Mouse (Mus musculus): ENCODE measurements around the gene Smim20. TPM values are rescaled to one million over a fixed set of nuclear protein-coding genes. Genes with fewer than 3 reads are reported as not detected.

Smim20 gene
- total and polyA plus RNA-seq, 3 experiments, result 50.0 to 68.7 (median 53.3) TPM

DNA sequence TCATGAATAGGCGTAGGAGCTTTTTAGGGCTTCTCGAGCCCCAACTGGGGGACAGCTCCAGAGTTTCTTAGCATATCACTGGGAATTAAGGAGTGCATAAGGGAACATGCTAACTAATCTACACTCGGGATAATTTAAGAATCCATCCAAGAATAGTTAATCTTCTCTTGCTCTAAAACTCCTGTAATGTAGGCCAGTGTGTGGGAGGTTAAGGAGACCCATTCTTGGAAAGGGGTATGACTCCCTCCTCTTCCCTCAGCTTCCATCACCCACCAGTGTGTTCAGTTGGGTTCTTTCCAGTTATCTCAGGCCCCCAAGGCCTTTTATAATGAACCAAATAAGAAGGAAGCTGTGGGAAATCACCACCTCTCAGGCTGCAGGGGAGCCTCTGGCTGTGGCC lies 40.0 kb downstream of the Smim20 start:
- DNase-seq, result no peak

DNA sequence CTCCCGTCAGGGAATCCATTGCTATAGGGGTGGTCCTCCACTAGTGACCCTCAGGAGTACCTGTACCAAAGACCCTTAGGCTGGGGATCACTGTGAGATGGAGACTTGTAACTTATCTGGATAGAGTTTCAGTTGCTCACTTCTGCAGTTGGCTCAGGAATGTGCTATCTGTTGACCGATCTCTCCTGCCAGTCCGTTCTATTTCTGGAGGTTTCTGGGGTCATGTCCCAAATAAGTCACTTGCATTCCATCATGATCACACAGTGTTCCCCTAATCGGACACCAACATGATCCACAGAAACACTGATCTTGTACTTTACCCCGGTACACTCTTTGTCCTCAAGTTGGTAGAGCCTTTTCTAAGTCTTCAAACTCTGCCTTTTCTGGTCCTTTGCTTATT lies 40.6 kb downstream of the Smim20 start:
- no peak for DNase-seq

DNA sequence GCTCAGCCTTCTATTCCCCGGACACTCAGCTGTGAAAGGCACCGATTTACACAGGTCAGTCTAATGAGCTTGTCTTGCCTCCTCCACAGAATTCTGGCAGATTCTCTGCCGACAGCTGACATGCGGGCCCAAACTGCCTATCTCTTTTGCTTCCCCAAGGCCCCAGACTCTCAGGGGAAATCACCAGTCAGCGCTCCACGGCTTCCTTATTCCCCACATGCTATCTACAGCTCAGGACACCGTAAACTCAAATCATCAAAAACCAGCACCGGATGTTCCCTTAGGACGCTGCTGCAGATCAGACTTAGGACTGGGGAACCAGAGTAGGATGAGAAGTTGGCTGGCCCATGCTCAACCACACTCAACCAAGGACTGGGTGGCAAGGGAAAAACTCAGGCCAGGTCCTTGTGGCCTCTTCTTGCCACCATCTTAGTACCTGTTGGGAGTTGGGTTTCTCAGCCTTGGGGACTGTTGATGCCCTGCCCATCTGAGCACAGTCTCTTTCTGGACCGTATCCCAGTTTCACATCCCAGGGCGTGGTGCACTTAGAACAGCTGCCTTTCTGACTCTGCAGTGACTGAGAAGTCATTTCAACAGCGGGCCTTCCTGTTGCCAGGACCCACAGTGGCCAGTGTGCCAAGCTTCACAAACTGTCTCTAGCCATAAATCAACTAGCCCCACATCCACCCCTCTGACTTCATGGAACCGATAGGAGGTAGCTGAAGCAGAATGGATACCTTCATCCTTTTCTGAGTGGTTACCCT lies 47.7 kb downstream of the Smim20 start:
- DNase-seq, result no peak

DNA sequence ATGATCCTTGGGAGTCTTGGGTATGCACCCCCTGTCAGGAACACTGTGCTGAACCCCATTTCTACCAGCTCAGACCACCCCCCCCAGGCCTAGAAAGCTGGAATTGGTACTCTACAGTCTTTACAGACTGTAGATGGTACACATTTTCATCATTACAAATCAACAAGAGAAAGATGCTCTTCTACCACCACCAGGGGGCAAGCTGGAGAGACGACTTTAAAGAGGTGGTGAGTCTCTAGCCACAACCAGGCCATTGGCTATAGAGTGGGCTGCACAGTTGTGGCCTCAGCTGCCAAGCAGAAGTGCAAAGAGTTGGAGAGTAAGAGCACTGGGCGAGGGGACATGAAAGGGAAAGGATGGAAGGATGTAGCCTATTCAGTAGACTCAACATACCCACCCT lies 48.9 kb downstream of the Smim20 start:
- DNase-seq, result no peak

DNA sequence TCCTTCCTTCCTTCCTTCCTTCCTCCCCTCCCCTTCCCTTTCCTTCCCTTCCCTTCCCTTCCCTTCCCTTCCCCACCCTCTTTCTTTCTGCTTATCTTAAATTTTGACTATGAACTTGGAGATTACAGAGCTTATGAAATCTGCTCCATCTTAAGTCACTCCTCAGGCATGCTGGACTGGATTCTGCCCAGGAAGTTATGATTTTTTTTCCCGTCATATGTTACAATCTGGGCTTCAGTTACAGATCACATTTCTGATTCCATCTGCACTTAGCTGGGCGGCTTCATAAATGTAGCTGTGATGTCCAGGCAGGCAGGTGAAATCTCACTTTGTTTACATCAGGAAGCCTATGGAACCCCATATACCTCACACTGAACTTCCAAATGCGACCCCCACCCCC lies 50.5 kb downstream of the Smim20 start:
- DNase-seq, result no peak

DNA sequence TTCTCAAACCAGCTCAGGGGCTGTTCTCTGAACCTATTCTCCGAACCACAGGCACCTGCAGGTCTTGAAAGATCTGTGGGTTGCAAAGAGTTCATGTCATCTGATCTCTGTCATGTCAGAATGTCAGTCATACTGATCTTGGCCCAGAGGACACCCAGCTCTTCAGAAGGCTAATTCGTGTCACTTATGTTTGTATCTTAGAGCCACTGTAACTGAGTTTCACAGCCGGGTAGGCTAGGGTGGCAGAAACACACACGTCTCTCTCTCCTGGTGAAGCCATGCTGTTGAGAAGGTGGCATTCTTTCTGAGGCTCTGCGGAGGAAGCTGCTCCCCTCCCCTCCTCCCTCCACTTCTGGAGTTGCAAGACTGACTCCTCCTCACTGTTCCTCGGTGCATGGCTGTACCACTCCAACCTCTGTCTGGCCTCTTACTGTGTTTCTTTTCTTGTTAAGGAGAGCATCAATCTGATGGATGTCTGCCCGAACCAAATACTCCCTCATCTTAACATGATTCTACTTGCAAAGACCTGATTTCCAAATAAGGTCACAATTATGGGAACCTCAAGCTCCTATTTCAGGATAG lies 51.1 kb downstream of the Smim20 start:
- DNase-seq, result no peak

DNA sequence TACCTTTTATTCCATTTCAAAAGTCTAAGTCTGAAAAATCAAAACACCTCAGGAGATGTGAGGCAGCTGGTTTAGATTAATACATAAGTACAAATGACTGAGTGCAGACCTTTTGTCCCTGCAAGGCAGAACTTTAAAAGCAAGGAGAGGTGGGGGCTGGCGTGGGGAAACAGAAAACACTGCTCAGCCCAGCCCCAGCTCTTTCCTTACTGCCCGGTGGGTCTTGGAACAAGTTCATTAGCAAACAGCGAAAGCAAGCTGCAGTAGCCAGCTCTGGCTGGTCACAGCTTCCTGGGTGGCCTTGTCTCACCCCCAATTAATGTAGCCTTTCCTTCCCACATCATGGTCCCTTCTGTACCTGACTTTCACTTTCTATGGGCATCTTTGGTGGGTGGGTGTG lies 53.4 kb downstream of the Smim20 start:
- DNase-seq, result no peak

DNA sequence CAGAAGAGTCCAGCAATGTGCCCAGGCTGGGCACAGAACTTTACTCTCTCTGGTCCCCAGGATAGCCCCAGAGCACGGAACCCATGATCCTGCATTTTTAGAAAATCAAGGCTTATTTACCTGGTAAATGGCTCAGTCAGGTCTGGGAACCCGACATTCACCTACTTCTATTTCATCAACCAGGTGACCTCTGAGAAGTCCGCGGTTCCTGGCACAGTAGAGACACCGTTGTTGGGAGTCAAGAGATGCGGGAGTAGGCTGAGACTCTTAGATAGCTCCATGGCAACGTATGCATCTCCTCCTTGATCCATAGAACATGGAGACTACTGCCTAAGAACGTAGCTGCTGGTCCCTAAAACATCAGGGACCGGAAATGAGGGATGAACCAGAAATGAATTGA lies 55.0 kb downstream of the Smim20 start:
- no peak for DNase-seq

DNA sequence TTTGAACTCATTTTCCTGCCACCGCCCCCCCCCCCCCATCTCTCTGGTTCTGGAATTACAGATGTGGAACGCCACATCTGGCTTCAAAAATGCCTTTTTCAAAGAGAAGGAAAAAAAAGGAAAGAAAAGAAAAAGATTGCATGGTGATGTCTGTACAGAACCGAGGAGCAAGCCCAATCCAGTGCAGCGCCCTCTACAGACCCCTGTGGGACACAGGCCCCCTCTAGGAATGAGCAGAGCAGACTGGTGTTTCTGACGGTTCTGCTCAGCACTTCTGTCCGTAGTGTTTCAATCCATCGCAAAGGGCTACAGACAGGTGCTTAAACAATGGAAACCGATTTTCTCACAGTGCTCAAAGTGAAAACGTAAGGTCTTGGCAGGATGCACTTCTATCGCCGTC lies 55.6 kb downstream of the Smim20 start:
- no peak for DNase-seq

DNA sequence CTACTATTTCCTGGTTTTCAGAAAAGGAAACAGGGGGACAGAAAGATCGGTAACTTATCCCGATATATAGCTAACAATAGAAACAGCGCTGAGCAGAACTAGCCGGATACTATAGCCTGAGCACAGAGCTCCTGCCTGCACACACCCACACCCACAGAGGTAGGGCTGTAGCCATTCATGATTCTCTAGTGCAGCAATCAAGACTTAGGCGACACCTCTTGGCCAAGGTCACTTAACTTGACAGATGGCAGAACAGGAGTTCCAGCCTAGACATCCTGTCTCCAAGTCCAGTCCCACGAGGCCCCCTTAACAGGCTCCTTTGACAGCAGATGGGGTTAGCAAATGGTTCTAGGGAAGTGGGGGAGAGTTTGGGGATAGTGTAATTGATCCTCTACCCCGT lies 56.2 kb downstream of the Smim20 start:
- no peak for DNase-seq

DNA sequence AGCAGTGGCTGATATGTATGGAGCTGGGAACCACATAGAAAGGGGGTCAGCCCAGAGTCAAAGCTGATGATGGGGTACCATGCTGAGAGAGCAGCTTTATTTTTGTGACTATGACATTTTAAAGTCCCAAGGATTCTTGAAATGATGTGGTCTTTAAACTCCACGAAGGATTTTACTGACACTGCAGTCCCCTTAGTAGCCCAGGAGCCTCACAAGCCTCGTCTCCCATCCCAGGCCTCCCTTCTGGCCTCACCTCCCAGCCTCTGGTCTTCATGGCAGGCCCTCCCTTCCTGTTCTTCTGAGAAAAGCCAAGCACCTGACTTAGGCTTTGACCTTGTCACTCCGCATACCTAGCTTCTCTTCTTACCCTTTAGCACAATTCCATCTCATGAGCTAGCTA lies 57.4 kb downstream of the Smim20 start:
- no peak for DNase-seq

DNA sequence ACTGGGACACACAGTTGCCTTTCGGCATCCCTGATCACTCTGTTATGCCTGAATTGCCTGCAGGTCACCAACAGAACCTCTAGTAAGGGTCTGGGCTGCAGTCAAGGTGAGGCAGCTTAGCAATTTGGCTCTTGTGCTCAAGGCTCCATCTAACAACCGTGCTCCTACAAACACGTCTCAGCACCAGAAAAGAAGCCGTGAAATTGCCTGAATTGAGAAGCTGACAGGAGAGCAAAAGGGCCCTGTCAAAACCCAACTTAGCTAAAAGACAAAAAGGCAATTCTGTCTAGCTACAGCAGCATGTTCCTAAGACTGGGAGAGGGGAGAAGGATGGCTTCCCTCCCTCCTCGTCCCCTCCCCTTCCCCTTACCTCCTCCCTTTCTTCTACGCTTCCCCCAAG lies 57.9 kb downstream of the Smim20 start:
- no peak for DNase-seq

DNA sequence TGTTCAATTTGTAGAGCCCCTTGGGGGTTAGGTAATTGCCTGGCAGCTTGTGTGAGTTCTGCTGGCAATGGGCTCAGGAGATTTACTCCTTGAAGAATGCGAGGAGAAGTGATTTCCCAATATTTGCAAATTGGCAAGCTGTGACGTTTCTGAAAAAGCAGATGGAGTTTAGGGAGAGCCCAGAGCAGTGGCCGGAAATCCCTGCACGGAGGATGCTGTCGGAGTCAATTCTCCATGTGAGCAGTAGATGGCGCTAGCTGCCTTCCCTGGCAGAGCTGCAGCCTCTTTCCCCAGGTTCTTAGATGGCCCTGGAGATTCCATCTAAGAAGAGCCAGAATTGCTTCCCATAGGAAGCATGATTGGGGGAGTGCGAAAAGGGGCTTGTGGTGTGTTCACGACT lies 59.1 kb downstream of the Smim20 start:
- DNase-seq, result peak; percentile 72

DNA sequence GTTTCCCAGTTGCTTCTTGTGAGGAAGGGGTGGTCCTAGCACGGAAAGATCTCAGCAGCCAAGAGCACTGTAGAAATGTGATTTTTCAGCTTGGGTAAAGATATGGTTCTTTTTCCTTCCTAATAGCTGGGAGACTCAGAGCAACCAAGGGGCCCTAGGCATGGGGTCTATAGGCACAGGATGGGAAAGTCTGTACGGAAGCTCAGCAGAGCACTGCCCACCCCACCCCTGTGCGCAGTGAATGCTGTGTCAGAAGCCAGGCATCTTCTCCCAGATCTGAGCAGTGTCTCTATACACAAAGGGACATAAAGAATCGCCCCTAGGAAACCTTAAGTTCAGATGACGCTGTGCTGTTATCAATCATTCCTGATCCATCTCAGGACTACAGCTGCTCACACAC lies 59.6 kb downstream of the Smim20 start:
- DNase-seq, result no peak

Other genes starting within 250 kb of the Smim20 start
- under 1 TPM in 1 of 2 experiments, not detected in 1; 0.17 TPM for gene Slc34a2, start 229.0 kb upstream of the Smim20 start, total RNA-seq (2021)
- gene Slc34a2, start 229.0 kb upstream of the Smim20 start, polyA plus RNA-seq (2012; rRNA removed), result 0.06 TPM in 1 of 2 replicates, not detected in the other
- 1 to 10 TPM in 1 of 2 experiments, under 1 TPM in 1; 0.95 to 2.0 TPM for gene Sel1l3, start 53.2 kb upstream of the Smim20 start, total RNA-seq (2021)
- 0.89 and 0.97 TPM in 2 replicates for gene Sel1l3, start 53.2 kb upstream of the Smim20 start, polyA plus RNA-seq (2012; rRNA removed)
- gene Rbpj, start 199.1 kb downstream of the Smim20 start, total RNA-seq (2021), result 10 to 100 TPM; 25.8 to 40.7 TPM
- 7.0 and 7.9 TPM in 2 replicates for gene Rbpj, start 199.1 kb downstream of the Smim20 start, polyA plus RNA-seq (2012; rRNA removed)